Mouse (Mus musculus) embryonic facial prominence, embryonic 11.5 days (tissue): ENCODE measurements around the gene Shbg. TPM values are rescaled to one million over a fixed set of nuclear protein-coding genes. Genes with fewer than 3 reads are reported as not detected.
A peak's percentile ranks its signal among the peaks of the same experiment; 100 is the strongest.
"Not testable (repeated sequence)": the region's sequence is repeated elsewhere in the genome, so short reads cannot be mapped to it uniquely, and the experiment has no call there.

Source experiments
- ATAC-seq: fragments of 200-750 bp; cut with Nextera tagmentation; replicated peaks from 2 replicates; pipeline ENCODE4 v1.8.0; 2017; ENCODE audit warnings: low read depth; ENCODE audit not compliant: insufficient number of reproducible peaks, low FRiP score, low TSS enrichment
- DNase-seq: peaks from one replicate; pipeline ENCODE4 v3.0.0-alpha.2; 2015; ENCODE audit warnings: low spot score
- H3K27ac ChIP-seq: fragments of 300-500 bp; sonication (generic); replicated peaks from 2 replicates; pipeline ENCODE4 v1.5.1; 2014; ENCODE audit warnings: mild to moderate bottlenecking, low read depth, low read length, control low read depth
- H3K27me3 ChIP-seq: fragments of 300-500 bp; sonication (generic); 2 replicates; pipeline ENCODE4 v1.6.1; 2014; ENCODE audit warnings: mild to moderate bottlenecking, low read length, moderate library complexity, mixed read lengths; ENCODE audit not compliant: control insufficient read depth, insufficient read depth
- H3K36me3 ChIP-seq: fragments of 300-500 bp; sonication (generic); replicated peaks from 2 replicates; pipeline ENCODE4 v1.6.1; 2014; ENCODE audit warnings: low read depth, mild to moderate bottlenecking, low read length, moderate library complexity, mixed read lengths; ENCODE audit not compliant: control insufficient read depth, insufficient read depth
- H3K4me1 ChIP-seq: fragments of 300-500 bp; sonication (generic); 2 replicates; pipeline ENCODE4 v1.6.1; 2014; ENCODE audit warnings: low read length, mixed read lengths; ENCODE audit not compliant: control insufficient read depth, insufficient read depth
- H3K4me2 ChIP-seq: fragments of 300-500 bp; sonication (generic); 2 replicates; pipeline ENCODE4 v1.6.1; 2014; ENCODE audit warnings: low read depth, mild to moderate bottlenecking, control low read depth, low read length, moderate library complexity
- H3K4me3 ChIP-seq: fragments of 300-500 bp; sonication (generic); 2 replicates; pipeline ENCODE4 v1.5.1; 2014; ENCODE audit warnings: low read depth, low read length, control low read depth
- H3K9ac ChIP-seq: fragments of 300-500 bp; sonication (generic); replicated peaks from 2 replicates; pipeline ENCODE4 v1.6.1; 2014; ENCODE audit warnings: mild to moderate bottlenecking, control low read depth, low read length
- H3K9me3 ChIP-seq: fragments of 300-500 bp; sonication (generic); replicated peaks from 2 replicates; pipeline ENCODE4 v1.6.1; 2016; ENCODE audit warnings: mild to moderate bottlenecking, low read length, inconsistent platforms, mixed read lengths; ENCODE audit not compliant: control insufficient read depth
- whole genome bisulfite sequencing: fragments of 180-500 bp; shearing (Covaris S2); extraction: QIAGEN DNeasy Blood & Tissue Kit; methylation state at CpG from one replicate; pipeline ENCODE4 v1.1.7; 2014; 5-methylcytosine and 5-hydroxymethylcytosine counted together
- polyA plus RNA-seq: library from polyadenylated mRNA; unstranded; fragments of >200 nt; fragmentation: Nextera tagmentation; extraction: Ambion mirVana; gene quantifications from 2 replicates; pipeline ENCODE4 v1.2.1, GENCODE M21; 2014

Shbg gene
- polyA plus RNA-seq, 1 experiment from 2014 or later: 0.14 TPM

DNA sequence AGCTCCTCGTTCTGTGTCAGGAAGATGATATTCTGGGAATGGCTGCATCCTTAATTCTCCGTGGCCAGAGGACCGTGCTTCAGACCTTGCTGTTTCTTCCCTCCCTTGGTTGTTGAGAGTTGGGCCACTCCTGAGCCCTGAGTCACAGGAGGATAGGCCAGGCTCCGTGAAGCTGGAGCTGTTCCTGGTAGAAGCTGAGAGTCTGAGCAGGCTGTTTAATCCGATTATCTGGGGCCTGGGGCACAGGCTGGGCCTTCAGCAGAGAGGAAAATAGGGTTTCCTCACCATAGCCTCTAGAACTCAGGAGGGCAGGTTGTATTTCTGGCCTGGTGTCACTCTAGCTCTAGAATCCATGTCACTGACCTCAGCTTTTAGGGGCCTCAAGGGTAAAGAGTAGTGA is 35.7 kb upstream of the Shbg start:
- H3K4me2 ChIP-seq: no peak overlapping the region
- H3K36me3 ChIP-seq: peaks cover 29% of the 10 kb centered on the region
- DNase-seq: no peak
- no peaks in the 10 kb centered on the region for H3K9me3 ChIP-seq
- no peak overlapping the region for H3K27ac ChIP-seq
- H3K4me1 ChIP-seq: no peaks in the 10 kb centered on the region; the same call in 1 of the 2 replicates
- H3K9ac ChIP-seq: no peak overlapping the region
- H3K27me3 ChIP-seq: no peaks in the 10 kb centered on the region
- H3K4me3 ChIP-seq: no peak overlapping the region
- ATAC-seq: no peak
- WGBS: 70% methylated on average over 5 of the region's 5 CpGs

DNA sequence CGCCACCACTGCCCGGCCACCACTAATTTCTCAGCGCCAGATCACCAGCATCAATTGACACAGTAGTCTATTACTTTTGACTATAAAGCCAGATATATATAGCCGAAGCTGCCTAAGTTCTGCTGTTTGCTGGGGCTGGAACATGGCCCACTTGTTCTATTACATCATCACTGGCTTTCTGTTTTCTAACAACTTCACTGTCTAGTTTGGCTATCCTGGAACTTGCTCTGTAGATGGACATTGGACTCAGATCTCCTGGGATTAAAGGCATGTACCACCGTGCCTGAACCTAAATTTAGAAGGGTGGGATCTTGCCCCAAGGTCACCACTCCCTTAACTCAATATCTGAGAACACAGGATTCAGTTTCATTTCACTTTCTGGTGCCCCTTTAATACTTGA is 28.2 kb upstream of the Shbg start:
- DNase-seq (no peak), ATAC-seq (no peak)
- Histone ChIP-seq H3K4me2 (no peak overlapping the region), H3K4me3 (no peak overlapping the region), H3K9ac (no peak overlapping the region), H3K27me3 (no peaks in the 10 kb centered on the region), H3K4me1 (no peaks in the 10 kb centered on the region), H3K36me3 (peaks cover 38% of the 10 kb centered on the region), H3K27ac (no peak overlapping the region), H3K9me3 (no peaks in the 10 kb centered on the region)
- WGBS: 92% methylated on average over 5 of the region's 5 CpGs

DNA sequence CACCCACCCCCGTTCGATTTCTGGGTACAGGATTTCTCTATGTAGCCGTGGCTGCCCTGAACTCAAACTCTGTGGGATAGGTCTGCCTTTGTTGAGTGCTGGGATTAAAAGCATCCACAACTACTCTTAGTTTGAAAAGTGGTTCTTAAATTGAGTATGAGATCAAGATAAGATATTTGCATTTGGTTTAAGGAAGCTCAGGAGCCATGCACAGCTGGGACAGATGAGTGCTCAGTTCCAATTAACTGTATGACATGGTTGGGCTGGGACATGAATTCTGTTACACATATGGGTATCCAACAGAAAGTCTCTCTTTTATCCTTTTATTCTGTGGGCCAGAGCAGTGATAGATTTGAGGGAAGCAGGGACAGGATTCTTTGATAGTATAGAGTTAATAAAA is 17.8 kb upstream of the Shbg start:
- H3K4me2 ChIP-seq: no peak overlapping the region
- no peaks in the 10 kb centered on the region for H3K9me3 ChIP-seq
- no peak overlapping the region for H3K27ac ChIP-seq
- no peak overlapping the region for H3K9ac ChIP-seq
- no peaks in the 10 kb centered on the region for H3K4me1 ChIP-seq
- 87% methylated on average over 3 of the region's 3 CpGs for WGBS
- no peak for ATAC-seq
- H3K4me3 ChIP-seq: no peak overlapping the region
- peaks cover 3% of the 10 kb centered on the region for H3K36me3 ChIP-seq
- DNase-seq: no peak
- no peaks in the 10 kb centered on the region for H3K27me3 ChIP-seq

DNA sequence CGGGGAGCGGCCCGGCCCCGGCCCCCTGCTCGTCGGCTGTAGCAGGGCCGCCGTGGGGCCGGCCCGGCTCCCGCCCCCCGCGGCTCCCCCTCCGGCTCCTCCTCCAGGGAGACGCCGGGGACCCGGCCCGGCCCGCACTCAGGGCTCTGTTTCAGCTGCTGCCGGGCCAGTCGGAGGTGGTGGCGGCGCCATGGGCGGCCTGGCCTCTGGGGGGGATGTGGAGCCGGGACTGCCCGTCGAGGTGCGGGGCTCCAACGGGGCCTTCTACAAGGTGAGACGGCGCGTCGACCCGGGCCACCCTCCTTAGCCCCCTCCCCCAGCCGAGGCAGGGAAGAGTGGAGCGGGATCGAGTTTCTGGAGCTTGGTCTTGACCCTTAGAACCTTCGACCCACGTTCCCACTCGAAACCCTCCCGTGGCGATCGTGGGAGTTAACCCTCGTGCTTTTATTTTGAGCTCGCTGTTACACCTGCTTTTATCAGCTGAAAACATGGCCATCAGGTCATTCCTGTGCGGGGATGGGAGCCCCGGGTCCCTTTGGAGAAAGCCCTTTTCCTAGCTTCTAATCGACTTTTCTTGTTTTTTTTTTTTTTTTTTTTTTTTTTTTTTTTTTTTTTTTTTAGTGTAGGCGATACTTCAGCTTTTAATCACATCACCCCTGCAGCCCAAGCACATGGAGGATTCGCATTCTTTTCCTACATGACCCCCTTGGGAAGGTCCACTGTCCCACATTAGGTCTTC is 15.6 kb upstream of the Shbg start:
- Histone ChIP-seq H3K4me3 (peak overlapping the region; percentile 98), H3K9ac (peak overlapping the region; percentile 97), H3K27ac (peak overlapping the region; percentile 95), H3K9me3 (no peaks in the 10 kb centered on the region), H3K4me1 (no peaks in the 10 kb centered on the region), H3K36me3 (no peaks in the 10 kb centered on the region; the same call in 1 of the 2 replicates), H3K27me3 (no peaks in the 10 kb centered on the region), H3K4me2 (peak overlapping the region; percentile 74)
- ATAC-seq: peak; percentile 61
- under 1% methylated on average over 37 of the region's 50 CpGs for WGBS
- no peak for DNase-seq

DNA sequence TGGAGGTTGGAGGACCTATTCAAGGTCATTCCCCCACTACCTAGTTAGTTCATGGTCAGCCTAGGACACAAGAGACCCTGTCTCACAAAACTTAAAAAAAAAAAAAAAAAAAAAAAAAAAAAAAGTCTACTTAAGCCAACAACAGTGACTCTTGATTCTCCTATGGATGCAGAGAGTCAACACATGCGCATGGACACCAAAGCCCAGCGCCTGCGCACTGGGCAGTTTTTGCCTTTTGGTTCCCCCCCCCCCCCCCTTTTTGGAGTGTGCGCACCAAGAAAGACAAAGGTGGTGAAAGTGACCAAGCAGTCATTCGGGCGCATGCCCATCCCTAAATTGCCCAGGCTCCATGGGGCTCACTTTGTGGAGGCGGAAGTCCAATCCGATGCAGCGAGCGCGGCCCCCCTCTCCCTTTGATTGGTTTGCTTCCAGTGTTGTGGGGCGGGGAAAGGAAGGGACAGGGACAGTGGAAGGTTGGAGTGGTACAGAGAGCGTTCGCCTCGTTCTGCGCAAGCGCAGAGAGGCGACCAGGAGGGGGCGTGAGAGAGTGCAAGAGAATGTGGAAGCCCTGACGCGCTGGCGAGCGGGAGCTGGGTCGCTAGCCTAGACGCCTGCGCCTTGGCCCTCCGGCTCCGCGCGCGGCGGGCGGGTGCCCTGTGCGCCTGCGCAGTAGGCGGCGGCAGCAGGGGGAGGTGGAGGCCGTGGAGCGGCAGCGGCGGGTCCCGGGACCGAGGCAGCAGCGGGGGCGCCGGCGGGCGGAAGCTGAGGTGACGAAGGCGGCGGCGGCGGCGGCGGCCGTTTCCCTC is 14.8 kb upstream of the Shbg start, which contains the start of gene Fxr2:
TSS of gene Fxr2 (plus strand) at position 707 of the 806 bp plus-strand sequence.
- Histone ChIP-seq H3K9me3 (no peaks in the 10 kb centered on the region), H3K27ac (peak within 1 kb of the TSS; percentile 95), H3K27me3 (no peaks in the 10 kb centered on the region), H3K4me3 (peak within 1 kb of the TSS; percentile 98), H3K4me2 (peak within 1 kb of the TSS; percentile 74), H3K4me1 (no peaks in the 10 kb centered on the region), H3K36me3 (no peaks in the 10 kb centered on the region; the same call in 1 of the 2 replicates), H3K9ac (peak within 1 kb of the TSS; percentile 97)
- under 1% methylated on average over 38 of the region's 56 CpGs for WGBS
- peak; percentile 100 for DNase-seq
- peak; percentile 99 for ATAC-seq

DNA sequence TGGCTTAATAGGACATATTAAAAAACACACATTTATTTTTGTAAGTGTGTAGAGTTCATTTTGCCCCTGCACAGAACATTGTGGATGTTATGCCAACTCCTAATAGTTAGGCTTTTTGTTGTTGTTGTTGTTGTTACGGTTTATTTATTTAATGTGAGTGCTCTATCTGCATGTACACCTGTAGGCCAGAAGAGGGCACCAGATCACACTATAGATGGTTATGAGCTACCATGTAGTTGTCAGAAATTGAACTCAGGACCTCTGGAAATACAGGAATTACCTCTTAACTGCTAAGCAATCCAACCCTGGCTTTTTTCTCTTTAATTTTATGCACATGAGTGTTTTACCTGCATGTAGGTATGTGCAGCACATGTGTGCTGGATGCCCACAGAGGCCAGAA is 12.1 kb upstream of the Shbg start:
- Histone ChIP-seq H3K36me3 (no peaks in the 10 kb centered on the region; the same call in 1 of the 2 replicates), H3K4me1 (no peaks in the 10 kb centered on the region), H3K9me3 (no peaks in the 10 kb centered on the region), H3K27ac (no peak overlapping the region), H3K4me2 (no peak overlapping the region), H3K27me3 (no peaks in the 10 kb centered on the region), H3K9ac (no peak overlapping the region), H3K4me3 (no peak overlapping the region)
- DNase-seq (peak; percentile 32), ATAC-seq (no peak)
- 67% methylated on average over 1 of the region's 1 CpGs for WGBS

DNA sequence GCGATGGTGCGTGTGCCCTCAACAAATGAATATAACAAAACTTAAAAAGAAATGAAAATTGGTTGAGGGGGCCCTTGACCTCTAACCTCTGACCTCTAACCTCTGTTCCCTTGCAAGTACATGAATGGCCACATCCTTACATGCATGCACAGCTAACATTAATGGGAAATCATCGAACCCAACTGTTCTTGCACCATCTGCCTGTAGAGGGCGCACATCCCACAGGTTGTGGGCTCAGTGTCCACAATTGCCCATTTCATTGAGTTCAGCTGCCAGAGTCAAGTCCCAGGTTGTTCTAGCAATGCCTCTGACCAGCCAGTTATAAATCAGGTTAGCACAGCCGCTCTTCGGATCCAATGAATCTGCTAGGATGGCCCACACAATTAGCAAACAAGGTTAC is 10.6 kb upstream of the Shbg start:
- ATAC-seq (no peak), DNase-seq (peak; percentile 92)
- no peak overlapping the region for H3K4me3 ChIP-seq
- no peak overlapping the region for H3K27ac ChIP-seq
- H3K36me3 ChIP-seq: no peaks in the 10 kb centered on the region; the same call in 1 of the 2 replicates
- no peak overlapping the region for H3K4me2 ChIP-seq
- WGBS: 34% methylated on average over 6 of the region's 6 CpGs
- no peak overlapping the region for H3K9ac ChIP-seq
- H3K27me3 ChIP-seq: no peaks in the 10 kb centered on the region
- no peaks in the 10 kb centered on the region for H3K9me3 ChIP-seq
- H3K4me1 ChIP-seq: no peaks in the 10 kb centered on the region

DNA sequence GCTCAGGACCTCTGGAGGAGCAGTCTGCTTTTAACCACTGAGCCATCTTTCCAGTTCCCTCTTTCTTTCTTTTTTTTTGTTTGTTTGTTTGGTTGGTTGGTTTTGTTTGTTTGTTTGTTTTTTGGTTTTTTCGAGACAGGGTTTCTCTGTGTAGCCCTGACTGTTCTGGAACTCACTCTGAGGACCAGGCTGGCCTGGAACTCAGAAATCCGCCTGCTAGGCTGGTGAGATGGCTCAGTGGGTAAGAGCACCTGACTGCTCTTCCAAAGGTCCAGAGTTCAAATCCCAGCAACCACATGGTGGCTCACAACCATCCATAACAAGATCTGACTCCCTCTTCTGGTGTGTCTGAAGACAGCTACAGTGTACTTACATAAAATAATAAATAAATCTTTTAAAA is 6.6 kb upstream of the Shbg start:
- H3K27me3 ChIP-seq, H3K9me3 ChIP-seq, H3K4me1 ChIP-seq, H3K9ac ChIP-seq, H3K4me2 ChIP-seq, H3K27ac ChIP-seq, ATAC-seq, H3K36me3 ChIP-seq, H3K4me3 ChIP-seq, DNase-seq: not testable (repeated sequence)
- WGBS: 88% methylated on average over 2 of the region's 2 CpGs
